Mouse (Mus musculus) left cerebral cortex, adult 9 months (tissue): ENCODE results near the gene Irf8.
"Not testable (repeated sequence)": the region's sequence is repeated elsewhere in the genome, so short reads cannot be mapped to it uniquely, and the experiment has no call there.

Source experiments
- DNase-seq, 2 experiments: peaks; one replicate each; pipeline ENCODE4 v3.0.0; 2022; ENCODE audit warnings: low spot score in 2 of 2

Irf8 gene

DNA sequence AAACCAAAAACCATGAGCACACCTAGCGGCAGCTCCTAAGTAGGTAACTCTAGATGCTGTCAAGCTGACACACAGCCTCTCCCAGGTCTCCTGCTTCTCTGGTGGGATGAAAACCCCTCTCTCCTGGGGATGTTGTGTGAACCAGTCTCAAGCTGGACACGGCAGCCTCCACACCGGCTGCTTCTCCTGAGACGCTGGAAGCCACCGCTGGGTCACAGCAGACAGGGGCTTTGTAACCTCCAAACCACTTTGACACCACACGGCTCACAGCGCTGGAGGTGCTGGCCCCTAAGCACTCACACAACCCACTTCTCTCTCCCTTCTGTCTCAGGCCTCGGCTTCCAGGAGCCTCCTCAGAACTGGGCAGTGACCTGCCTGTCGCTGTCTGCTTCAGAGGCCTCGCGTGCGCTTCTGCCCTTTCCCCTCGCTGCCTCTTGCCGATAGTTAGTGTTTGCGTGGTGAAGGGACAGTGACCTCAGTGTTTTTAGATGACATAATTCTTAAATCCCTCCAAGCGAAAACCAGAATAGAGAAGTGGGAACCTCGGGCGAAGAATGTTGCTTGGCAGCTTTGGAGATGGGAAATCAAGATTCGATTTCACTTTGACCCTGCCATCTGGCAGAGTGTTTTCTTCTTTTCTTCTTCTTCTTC, 16.4 kb upstream of the Irf8 start:
- DNase-seq: no peak

- DNase-seq: no peak
Measured at GRCm38 (mm10) chr8:120723025-120723424, 13.1 kb upstream of the Irf8 start.

DNA sequence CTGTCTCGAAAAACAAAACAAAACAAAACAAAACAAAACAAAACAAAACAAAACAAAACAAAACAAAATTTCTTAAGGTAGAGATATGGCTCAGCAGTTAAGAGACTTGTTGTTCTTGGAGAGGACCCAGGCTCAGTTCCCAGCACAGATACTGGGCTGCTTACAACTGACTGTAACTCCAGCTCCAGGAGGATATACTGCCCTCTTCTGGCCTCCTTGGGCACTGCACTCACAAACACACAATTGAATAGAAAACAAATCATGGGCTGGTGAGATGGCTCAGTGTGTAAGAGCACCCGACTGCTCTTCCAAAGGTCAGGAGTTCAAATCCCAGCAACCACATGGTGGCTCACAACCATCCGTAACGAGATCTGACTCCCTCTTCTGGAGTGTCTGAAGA, 12.1 kb upstream of the Irf8 start:
- not testable (repeated sequence) for DNase-seq

DNA sequence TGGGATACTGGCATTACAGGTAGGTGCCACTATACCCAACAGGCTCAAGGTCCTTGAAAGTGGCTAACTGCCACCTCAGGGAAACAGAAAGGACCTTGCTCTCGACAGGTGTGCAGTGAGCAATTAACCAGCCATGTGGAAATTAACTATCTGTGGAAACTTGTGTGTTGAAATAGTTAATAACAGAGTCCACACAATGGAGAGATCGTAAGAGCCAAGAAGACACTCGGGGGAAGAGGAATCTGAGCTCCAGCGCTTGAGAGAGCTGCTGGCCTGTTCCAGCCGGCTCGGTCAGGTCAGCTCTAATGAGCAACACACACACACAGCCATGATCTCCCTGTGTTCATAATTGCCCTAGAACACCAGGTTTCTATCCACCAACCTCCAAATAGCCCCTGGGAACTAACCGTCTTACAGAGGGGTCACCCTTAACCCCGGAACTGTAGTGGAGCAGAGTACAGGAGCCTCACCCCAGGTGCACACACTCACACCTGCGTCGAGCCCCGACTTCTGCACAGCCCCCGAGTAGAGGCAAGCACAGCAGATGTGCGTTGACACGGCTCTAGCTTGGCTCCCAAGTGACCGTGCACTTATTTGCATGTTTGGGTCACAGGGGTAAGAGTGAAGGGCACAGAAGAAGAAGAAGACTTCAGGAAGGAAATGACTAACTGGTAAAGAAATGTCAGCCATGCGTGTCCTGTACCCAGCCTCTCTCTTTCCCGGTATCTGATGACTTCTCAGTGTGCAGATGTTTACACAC, 11.2 kb upstream of the Irf8 start:
- DNase-seq: no peak

DNA sequence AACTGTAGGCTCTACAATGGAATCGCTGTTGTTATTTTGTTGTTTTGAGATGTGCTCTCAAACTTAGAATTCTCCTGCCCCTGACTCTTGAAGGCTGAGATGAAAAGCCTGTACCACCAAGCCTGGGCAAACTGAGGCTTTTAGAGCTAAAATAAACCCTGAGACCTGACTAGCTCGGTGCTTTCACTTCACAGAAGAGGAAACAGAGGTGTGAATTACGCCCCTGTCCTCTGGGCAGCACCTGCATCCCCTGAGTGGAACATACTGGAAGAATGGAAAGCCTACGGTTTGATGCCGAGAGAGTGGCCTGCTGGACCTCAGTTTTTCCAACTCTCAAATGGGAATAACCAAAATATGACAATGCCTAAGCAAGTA, 10.6 kb upstream of the Irf8 start:
- DNase-seq: no peak

DNA sequence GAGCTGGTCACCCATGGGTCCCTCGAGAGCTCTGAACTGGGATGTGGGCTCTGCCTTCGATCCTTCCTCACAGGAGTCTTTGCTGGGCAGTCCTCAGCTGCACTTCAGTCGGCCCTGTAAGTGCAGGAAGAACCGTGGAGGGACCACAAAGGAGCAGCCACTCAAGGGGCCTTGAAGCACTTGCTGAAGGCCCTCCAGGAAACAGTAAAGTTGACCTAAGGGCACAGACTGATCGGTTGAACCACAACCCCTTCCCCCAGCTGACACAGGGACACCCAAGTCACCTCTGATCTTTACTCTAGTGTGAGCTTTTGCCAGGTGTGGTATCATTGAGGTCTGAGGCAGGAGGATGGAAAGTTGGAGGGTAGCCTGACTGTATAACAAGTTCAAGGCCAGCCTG, 10.1 kb upstream of the Irf8 start:
- no peak for DNase-seq

- DNase-seq: no peak
Measured at GRCm38 (mm10) chr8:120728488-120729160, 7.5 kb upstream of the Irf8 start.

GRCm38 (mm10) chr8:120731582-120731981, 4.6 kb upstream of the Irf8 start:
- no peak for DNase-seq

DNA sequence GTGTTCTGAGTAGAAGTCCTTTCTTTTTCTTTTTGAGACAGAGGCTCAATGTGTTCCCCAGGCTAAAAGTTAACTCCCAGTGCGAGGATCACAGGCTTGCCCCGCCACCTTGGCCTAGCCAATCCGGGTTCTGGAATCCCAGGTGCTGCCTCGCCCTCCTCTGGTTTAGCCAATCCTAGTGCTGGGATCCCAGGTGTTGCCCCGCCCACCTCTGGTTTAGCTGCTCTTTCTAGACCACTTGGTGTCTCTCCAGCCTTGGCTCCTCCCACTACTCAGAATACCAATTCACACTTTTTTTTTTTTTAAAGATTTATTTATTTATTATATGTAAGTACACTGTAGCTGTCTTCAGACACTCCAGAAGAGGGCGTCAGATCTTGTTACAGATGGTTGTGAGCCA, 4.1 kb upstream of the Irf8 start:
- DNase-seq: no peak

GRCm38 (mm10) chr8:120736486-120736885, 328 bp downstream of the Irf8 start:
- DNase-seq: no peak

DNA sequence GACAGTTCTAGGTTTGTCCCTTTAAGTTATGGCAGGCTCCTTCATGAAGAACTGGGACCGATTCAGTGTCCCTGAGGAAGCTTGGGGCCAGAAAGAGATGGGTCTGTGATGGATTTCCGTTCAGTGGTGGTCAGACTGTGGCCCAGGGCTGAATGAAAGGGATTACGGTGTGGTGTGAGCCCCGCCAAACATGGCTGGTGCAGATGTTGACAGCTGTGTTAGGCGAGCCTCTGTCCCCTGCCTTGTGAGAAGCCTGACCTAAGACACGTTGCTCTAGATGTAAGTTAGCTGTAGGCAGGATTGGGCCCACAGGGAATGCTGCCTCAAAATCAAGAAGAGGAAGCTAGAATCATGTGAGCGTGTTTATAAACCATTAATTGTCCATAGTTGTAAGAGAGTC, 1.0 kb downstream of the Irf8 start:
- no peak for DNase-seq

DNA sequence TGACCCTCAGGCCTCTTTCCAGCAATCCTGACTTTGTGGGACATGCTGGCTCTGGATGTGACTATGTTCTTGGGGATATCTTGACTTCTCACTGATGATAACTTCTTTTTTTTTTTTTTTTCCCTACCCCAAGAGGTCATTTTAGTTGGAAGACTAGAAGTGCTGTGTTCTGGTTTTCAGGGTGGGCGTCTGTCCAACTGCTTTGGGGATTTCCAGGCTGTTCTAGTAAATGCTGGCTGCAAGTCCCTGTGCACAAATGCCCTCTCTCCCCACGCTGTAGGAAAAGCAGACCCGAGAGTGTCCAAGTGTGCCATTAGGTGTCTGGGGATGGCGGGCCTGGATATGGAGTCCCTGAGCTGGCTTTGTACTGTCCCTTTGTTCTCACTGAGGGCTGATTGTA, 2.6 kb downstream of the Irf8 start:
- no peak for DNase-seq

- no peak for DNase-seq
Measured at GRCm38 (mm10) chr8:120739526-120739925, 3.4 kb downstream of the Irf8 start.

DNA sequence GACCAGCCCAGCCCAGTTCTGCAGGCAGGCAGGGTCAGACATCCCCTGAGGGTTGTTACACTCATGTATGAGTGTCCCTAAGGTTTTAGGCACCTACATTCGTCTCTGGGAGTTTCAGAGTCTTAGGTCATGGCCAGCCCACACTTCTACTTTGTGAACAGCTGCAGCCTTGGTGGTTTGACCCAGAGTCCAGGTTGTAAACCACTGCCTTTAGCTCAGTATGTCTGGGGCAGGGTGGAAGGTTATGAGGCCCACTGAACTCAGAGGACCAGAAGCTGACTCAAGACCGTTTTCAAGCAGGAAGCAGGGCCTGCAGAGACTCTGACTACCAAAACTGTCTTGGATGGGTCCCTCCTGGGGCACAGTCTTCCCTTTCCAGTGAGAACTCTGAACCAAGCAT, 4.4 kb downstream of the Irf8 start:
- DNase-seq: no peak

GRCm38 (mm10) chr8:120741001-120741400, 4.8 kb downstream of the Irf8 start:
- no peak for DNase-seq

DNA sequence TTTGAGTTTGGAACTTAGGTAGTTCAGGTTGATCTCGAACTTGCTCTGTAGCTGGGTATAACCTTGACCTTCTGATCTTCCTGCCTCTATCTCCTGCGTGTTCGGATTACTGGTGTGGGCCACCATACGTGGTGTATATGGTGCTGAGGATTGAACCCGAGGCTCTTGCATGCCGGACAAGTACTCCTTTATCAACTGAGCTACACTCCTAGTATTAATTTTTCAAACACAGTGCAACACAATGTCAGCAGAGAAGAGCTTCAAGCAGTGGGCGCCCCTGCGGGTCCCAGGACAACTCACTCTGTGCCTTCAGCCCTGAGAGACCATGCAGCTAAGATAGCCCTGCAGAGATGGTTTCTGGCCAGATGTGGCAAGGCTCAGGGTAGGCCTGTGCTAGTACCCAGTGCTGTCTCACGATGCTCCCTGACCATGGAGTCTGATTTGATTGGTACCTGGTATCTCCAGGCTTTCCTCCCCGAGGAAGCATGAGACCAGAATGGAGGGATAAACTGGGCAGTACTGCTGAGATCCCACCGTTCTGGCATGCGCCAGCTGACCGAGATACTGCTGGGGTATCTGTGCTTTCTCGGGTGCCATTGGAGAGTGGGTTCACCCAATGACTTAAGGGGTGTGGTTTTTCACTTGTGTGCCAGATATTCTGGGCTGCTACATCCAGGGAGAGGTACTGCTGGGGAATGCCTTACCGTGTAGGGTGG, 5.8 kb downstream of the Irf8 start:
- no peak for DNase-seq

DNA sequence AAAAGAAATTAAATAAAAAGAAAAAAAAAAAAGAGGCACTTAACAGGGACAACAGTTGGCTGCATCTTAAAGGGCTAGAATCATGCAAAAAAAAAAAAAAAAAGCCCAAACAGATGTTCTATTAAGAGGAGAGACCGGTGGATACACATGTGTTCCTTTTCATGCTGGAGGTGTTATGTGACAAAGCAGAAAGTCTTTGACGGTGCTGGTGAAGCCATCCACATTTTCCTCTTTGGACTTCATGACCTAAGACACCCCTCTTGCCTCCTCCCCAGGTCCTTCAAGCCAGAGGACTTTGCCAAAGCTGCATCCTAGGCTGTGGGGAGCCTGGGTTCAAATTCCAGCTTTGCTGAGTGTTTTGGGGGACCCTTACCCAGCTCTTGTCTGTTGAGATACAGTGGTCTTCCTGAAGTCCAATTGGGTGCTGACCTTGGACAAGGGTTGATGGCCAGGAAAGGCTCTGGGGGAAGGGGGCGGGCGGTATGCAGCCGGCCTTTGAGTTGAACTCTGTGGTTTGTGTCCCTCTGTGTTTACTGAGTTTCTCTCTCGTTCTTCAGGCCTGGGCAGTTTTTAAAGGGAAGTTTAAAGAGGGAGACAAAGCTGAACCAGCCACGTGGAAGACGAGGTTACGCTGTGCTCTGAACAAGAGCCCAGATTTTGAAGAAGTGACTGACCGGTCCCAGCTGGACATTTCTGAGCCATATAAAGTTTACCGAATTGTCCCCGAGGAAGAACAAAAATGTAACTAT, 7.2 kb downstream of the Irf8 start:
- DNase-seq: no peak

DNA sequence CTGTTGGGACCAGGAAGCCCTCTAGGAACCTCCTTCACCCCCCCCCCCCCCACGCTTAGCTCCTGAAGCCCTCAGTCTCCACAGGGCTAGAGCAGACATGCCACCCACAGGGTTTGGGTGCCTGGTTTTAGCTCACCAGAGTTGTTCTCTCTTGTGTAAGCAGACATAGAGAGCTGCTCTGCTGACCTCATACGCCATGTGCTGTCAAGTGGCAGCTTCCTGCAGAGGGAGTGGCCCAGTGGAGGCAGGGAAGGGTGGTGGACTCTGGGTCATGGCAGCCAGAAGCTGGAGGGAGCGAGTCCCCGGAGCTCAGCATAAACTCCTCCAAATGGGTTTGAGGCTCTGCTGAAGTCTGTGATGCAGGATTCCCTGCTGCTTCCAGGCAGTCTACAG, 7.7 kb downstream of the Irf8 start:
- DNase-seq: no peak

DNA sequence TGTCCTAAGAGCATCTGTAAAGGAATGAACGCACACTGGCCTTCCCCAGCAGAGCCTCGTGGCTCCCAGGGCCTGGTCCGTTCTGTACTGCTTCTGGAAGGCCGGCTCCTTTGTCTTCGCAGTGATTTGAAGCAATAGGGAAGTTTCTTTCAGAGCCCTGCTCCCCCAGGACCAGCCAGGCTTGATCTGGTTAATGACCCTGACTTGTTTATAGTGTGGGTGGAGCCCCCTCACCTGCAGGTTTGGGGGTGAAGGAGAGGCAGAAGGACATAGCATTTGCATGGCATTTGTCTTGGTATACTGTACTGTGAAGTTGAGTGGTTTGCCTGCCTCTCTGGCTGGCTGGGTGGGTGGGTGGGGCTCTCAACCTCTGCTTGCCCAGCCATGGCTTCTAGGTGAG, 8.3 kb downstream of the Irf8 start:
- no peak for DNase-seq

DNA sequence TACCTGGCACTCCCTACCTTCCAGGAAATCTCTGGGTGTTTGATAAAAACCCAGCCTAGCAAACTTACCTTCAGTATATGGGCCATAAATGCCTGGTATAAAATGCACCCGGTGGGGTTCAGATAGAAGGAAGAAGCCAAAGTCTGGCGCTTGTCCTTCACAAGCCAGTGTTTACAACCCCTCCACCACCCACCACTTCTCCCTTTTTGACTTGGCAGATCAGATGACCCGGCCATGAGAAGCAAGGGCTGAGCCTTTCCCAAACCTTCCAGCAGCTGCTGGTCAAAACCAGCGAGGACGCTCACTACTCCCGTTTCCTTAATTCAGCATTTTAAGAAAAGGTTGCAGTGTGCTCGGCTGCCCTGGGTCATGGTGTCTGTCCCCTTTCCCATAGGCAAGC, 9.1 kb downstream of the Irf8 start:
- no peak for DNase-seq

GRCm38 (mm10) chr8:120746007-120746701, 10.0 kb downstream of the Irf8 start:
- DNase-seq: no peak
